Comparison of ENCODE assay signal across 26 mouse cellular contexts in genomic region chr6:108770880-108771279, GRCm38 (mm10).
"Had no signal": no experiment of that assay in that cellular context is flagged by ENCODE, and none has a peak within 500 bp of the region (broad histone marks: within the 10 kb centered on the region; RNA-seq: fewer than 3 reads in every experiment).

No protein-coding gene starts in this region.

- H3K27ac ChIP-seq: heart, adult 2 months; heart, embryonic 13.5 days; heart, embryonic 15.5 days; hindbrain, embryonic 10.5 days; hindbrain, embryonic 12.5 days; hindbrain, embryonic 14.5 days; layer of hippocampus, adult 2 months; left cerebral cortex, adult 2 months; limb, embryonic 10.5 days; limb, embryonic 12.5 days; liver, embryonic 13.5 days had no signal

- H3K9me3 ChIP-seq: heart, embryonic 13.5 days; heart, embryonic 15.5 days; hindbrain, embryonic 10.5 days; hindbrain, embryonic 12.5 days; limb, embryonic 10.5 days; limb, embryonic 12.5 days; liver, embryonic 13.5 days had no signal

- H3K36me3 ChIP-seq: heart, embryonic 13.5 days; heart, embryonic 15.5 days; hindbrain, embryonic 10.5 days; hindbrain, embryonic 12.5 days; limb, embryonic 10.5 days; limb, embryonic 12.5 days; liver, embryonic 13.5 days had no signal

- H3K4me1 ChIP-seq: heart, embryonic 13.5 days; heart, embryonic 15.5 days; hindbrain, embryonic 10.5 days; hindbrain, embryonic 12.5 days; limb, embryonic 10.5 days; limb, embryonic 12.5 days; liver, embryonic 13.5 days had no signal

- DNase-seq: gastrocnemius, postnatal 14 days; gastrocnemius, postnatal 36 days; heart, adult 11 months; heart, adult 2 months; heart, postnatal 4 days; kidney, adult 18-20 months; kidney, adult 8-10 months; kidney, postnatal 10 days; kidney, postnatal 25 days; kidney, postnatal 4 days; liver; liver, embryonic 13.5 days had no signal

- H3K9ac ChIP-seq: heart, embryonic 13.5 days; heart, embryonic 15.5 days; hindbrain, embryonic 12.5 days; hindbrain, embryonic 14.5 days; limb, embryonic 12.5 days; liver, embryonic 13.5 days had no signal

- ATAC-seq: hindbrain, embryonic 16.5 days; inflammation-experienced regulatory T-cells, adult 6 months; intestine, embryonic 16.5 days had no signal

- H3K27me3 ChIP-seq: heart, embryonic 15.5 days; hindbrain, embryonic 12.5 days; limb, embryonic 12.5 days; liver, embryonic 13.5 days had no signal

- H3K4me3 ChIP-seq: heart, adult 2 months; heart, embryonic 13.5 days; heart, embryonic 15.5 days; hindbrain, embryonic 10.5 days; hindbrain, embryonic 12.5 days; layer of hippocampus, adult 2 months; left cerebral cortex, adult 2 months; limb, embryonic 10.5 days; limb, embryonic 12.5 days; liver, embryonic 13.5 days had no signal

- H3K4me2 ChIP-seq: heart, embryonic 11.5 days; heart, embryonic 13.5 days; heart, embryonic 15.5 days; hindbrain, embryonic 12.5 days; hindbrain, embryonic 14.5 days; limb, embryonic 12.5 days; liver, embryonic 11.5 days; liver, embryonic 13.5 days had no signal
